Mouse (Mus musculus): Measurements from ENCODE around the gene Smco4. TPM values are rescaled to one million over a fixed set of nuclear protein-coding genes. Genes with fewer than 3 reads are reported as not detected.
"Not testable (repeated sequence)": the region's sequence is repeated elsewhere in the genome, so short reads cannot be mapped to it uniquely, and the experiment has no call there.

Gene Smco4
- total RNA-seq, 2 experiments from 2014 or later = 5.7 to 8.0 TPM

GRCm38 (mm10) chr9:15541735-15542354 lies 48.6 kb downstream of the Smco4 start:
- DNase-seq = no peak

- no peak for DNase-seq
Measured at GRCm38 (mm10) chr9:15550461-15550961, 57.3 kb downstream of the Smco4 start.

- DNase-seq = not testable (repeated sequence)
Measured at GRCm38 (mm10) chr9:15551073-15551472, 57.8 kb downstream of the Smco4 start.

- DNase-seq = peak; percentile 21 to 33
Measured at GRCm38 (mm10) chr9:15551933-15552851, 59.0 kb downstream of the Smco4 start.

- no peak for DNase-seq
Measured at GRCm38 (mm10) chr9:15553322-15553721, 60.1 kb downstream of the Smco4 start.

GRCm38 (mm10) chr9:15560451-15560850 lies 67.2 kb downstream of the Smco4 start:
- DNase-seq = no peak

- no peak for DNase-seq
Measured at GRCm38 (mm10) chr9:15562353-15562752, 69.1 kb downstream of the Smco4 start.

- DNase-seq = no peak
Measured at GRCm38 (mm10) chr9:15574750-15575454, 81.7 kb downstream of the Smco4 start.

- DNase-seq = no peak
Measured at GRCm38 (mm10) chr9:15578427-15578826, 85.2 kb downstream of the Smco4 start.

- DNase-seq = no peak
Measured at GRCm38 (mm10) chr9:15578946-15579345, 85.7 kb downstream of the Smco4 start.

GRCm38 (mm10) chr9:15580176-15580575 lies 86.9 kb downstream of the Smco4 start:
- no peak for DNase-seq

- no peak for DNase-seq
Measured at GRCm38 (mm10) chr9:15582026-15582425, 88.8 kb downstream of the Smco4 start.

- no peak for DNase-seq
Measured at GRCm38 (mm10) chr9:15584209-15584608, 91.0 kb downstream of the Smco4 start.

GRCm38 (mm10) chr9:15585956-15586355 lies 92.7 kb downstream of the Smco4 start:
- DNase-seq = no peak

GRCm38 (mm10) chr9:15587157-15587854 lies 94.1 kb downstream of the Smco4 start:
- no peak for DNase-seq

- no peak for DNase-seq
Measured at GRCm38 (mm10) chr9:15594148-15594547, 100.9 kb downstream of the Smco4 start.

Other genes with a start within 250 kb of the Smco4 start
- 10 to 100 TPM; 38.9 to 41.9 TPM for gene Med17, start 213.5 kb upstream of the Smco4 start, total RNA-seq (2021)
- gene Taf1d, start 187.2 kb upstream of the Smco4 start, total RNA-seq (2021) = 10 to 100 TPM; 34.3 to 35.2 TPM
- 10 to 100 TPM; 16.2 to 18.5 TPM for gene 4931406C07Rik, start 187.0 kb upstream of the Smco4 start, total RNA-seq (2021)
- gene Cep295, start 135.6 kb upstream of the Smco4 start, total RNA-seq (2021) = 10 to 100 TPM; 20.7 to 24.0 TPM
- gene Deup1, start 134.5 kb downstream of the Smco4 start, total RNA-seq (2021) = 1 to 10 TPM in 1 of 2 experiments, under 1 TPM in 1; 0.33 to 1.1 TPM
- gene Slc36a4, start 216.3 kb downstream of the Smco4 start, total RNA-seq (2021) = 10 to 100 TPM; 45.6 to 47.5 TPM